Mouse (Mus musculus): Measurements from ENCODE around the gene Slc16a14.
"Not testable (repeated sequence)": the region's sequence is repeated elsewhere in the genome, so short reads cannot be mapped to it uniquely, and the experiment has no call there.

Slc16a14 gene

DNA sequence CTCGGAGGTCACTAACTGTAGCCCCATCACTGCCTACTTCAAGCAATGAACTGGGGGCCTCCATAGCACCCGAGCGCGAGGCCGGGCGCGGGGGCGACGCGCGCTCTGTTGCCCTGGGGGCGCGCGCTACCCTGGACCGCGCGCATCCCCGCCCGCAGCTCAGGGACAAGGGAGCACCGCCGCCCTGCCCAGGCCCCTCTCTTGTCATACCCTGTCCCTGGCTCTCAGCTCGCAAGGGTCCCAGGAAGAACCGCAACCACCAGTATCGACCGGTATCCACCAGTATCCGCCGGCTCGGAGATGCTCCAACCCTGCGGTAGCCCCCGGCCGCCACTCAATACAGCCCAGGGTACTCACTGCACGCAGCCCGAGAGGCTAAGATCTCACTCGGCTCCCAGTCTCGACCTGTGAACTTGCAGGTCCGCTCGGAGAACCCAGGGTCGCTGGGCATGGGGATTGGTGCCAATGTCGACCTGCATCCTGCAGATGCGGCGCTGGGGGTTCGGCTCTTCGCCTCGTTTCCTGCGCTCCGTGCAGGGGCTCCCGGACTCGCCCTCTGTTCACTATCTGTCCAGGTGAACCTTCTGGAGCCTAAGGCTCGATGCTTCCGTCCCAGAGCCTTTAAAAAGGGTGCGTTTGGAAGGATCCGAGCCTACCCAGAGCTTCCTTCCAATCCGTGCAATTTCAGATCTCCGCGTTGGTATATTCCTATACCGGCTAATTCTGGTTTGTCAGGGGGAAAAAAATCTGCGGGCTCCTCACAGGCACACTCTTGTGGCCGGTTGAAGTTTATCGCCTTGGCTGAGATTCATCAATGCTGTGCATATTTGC, at the start of gene Slc16a14:
Slc16a14 (minus strand) TSS at position 632 of the 831 bp plus-strand sequence.
- DNase-seq, result peak; percentile 80 to 82

DNA sequence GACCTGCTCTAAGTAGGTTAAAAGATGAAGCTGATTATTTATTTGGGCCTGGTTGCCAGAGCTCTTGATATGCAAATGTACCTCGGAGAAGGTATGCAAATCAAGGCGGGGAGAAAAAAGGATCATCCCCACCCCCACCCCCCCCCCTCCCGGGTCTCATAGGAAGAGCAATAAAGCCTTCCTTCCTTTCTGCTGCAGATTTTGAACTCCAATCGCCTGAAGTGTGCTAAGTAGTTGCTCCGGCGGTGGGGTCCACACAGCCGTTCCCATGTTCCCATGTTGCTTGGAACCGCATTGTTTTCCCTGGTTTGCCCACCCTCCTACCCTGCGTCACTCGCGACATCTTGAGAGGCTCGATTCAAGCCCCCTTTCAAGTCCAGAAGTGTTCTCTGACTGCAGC, 26.8 kb upstream of the Slc16a14 start:
- not testable (repeated sequence) for DNase-seq

DNA sequence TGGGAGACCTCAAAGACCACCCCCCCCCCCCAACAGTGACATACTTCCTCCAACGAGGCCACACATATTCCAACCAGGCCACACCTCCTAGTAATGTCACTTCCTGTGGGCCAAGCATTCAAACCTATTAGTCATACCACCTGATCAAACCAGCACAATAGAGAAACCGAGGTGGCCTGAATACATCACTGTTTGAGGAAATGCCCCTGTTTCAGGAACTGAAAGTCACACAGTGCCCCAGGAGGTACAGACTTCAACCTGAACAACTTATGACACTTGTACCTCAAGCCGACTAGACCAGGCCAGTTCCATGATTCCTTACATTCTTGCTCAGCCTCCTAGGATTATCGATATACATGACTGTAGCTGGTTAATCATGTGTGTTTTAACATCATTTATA, 22.8 kb upstream of the Slc16a14 start:
- DNase-seq, result not testable (repeated sequence)

DNA sequence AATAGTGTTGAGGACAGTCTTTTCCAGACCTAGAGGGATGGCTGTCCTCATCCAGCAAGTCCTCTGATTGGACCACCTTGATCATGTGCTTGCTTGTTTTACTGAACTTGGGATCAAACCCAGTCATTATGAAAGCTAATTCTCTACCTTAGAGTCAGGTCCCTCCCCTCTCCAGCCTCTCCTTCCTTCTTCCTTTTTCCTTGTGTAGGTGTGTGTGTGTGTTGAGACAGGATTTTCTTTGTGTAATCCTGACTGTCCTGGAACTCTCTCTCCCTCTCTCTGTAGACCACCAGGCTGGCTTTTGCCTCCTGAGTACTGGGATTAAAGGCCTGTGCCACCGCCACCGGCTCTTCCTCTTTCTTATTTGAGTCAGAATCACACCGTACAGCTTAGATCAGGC, 21.8 kb upstream of the Slc16a14 start:
- not testable (repeated sequence) for DNase-seq

DNA sequence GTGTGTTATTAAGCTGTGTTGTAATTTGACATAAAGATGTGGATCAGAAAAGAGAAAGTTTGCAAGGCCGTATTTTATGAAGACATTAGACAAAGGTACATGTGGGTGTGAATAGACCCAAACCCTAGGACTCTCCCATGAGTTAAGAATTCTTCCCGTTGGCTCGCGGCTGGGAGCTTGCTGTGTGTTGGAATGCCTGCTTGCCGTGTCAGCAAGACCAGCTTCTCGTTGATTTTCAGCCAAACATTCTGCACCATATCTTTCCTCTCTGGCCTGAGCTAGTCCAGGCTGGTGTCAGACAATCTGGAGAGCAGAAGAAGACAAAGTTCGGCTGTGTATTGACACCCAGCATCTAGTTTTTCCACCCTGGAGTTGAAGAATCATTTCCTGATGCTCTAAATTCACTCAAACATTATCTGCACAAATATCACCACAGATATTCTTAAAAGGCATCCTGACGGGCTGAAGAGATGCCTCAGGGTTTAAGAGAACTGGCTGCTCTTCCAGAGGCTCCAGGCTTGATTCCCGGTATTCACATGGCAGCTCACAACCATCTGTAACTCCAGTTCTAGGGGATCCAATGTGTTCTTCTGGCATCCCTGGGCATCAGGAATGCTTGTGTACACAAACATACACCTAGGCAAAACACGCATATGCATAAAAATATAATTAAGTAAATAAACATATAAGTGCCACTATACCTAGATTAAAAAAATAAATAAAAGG, 17.7 kb upstream of the Slc16a14 start:
- peak; percentile 61 to 76 for DNase-seq

DNA sequence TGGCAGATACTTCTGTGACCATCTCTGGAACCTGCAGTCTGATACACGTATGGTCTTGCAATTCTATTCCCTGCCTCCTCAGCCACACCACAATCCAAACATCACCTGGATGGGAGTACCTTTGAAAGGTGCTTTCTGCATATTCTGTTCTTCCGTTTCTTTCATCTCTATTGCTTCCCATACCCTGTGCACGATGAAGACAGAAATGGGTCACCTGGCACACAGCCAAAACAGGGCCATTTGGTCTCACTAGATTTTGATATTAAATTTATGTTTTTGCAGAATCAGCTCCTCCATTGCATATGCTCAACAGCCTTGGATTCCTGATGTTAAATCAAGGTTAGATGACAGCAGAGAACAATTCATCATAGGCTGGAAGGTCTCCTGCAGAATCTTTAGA, 16.6 kb upstream of the Slc16a14 start:
- DNase-seq, result peak; percentile 54 to 62

DNA sequence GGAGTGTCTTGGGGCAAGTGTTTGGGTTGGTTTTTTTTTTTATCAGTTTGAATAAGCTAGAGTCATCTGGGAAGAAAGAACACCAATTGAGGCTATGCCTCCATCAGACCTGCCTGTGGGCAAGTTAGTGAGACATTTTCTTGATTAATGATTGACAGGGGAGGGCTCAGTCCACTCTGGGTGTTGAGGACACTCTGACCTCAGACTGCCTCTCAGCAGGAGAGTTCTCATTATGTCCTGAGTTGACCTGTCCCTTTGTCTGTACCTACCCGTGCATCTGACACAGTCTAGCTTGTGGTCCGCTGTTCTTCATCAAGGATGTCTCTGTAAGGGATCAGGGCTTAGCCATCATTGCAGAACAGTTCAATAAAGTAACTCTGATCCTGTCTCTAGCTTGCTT, 12.5 kb upstream of the Slc16a14 start:
- no peak for DNase-seq

DNA sequence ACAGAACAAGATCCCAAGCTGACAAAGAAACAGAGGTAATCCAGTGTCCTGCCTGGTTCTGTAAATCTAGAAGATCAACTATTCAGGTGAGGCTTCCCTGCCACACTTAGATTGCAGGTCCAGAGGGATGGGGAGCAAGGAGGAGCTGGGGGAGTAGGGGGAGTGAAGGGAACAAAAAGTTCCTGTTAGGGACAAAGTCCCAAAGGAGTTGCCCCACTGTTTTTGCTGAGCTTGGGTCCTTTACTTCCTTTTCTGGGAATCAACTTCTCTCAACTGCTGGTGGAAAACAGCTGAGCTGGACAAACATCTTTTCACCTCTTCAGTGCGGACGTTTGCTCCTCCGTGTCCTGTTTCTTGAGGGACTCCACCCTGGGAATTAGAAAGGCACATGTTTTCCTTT, 11.0 kb upstream of the Slc16a14 start:
- no peak for DNase-seq

DNA sequence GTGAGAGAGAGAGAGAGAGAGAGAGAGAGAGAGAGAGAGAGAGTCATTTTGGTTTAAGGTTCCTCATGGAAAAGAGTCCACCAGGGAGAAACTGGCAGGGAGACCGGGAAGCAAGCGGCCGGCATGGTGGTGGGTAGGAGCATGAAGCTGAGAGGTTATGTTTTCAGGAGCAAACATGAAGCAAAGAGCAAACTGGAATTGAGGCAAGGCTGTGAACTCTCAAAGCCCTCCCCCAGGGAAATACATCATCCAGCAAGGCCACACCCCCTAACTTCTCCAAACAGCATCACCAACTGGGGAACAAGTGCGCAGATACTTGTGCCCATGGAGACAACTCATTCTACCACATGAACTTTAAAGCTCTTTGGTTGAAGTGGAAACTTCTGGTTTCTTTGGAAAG, 8.6 kb upstream of the Slc16a14 start:
- DNase-seq, result no peak

DNA sequence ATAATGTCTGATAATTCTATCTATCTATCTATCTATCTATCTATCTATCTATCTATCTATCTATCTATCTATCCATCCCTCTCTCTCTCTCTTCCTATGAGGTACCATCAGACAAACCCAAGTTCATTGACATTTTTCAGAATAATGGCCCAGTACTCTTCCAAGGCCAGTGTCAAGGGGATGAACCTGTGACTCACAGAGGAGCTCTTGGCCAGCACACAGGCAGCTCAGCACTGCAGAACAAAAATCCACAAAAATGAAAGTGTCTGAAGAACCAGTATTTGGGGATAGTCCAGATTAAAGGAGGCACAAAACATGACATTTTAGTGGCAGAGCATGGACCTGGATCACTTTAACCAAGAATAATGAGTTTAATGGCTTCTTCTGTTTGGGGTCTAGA, 7.7 kb upstream of the Slc16a14 start:
- DNase-seq, result no peak

DNA sequence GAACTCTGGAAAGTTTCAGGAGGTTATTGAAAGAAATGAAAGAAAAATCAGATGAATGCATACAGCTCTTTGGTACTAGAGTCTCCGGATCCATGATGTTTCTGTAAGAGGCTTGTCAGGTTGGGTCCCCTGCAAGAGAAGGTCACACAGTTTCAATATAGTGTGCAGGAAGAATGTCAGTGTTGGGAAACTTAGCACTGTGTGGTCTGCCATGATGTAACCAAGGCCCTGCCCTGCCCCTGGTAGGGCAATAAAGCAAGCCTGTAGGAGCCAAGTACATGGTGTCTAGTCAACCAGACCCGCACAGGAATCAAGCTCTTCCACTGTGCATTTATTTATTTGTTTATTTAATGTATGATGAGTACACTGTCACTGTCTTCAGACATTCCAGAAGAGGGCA, 5.4 kb upstream of the Slc16a14 start:
- no peak for DNase-seq

DNA sequence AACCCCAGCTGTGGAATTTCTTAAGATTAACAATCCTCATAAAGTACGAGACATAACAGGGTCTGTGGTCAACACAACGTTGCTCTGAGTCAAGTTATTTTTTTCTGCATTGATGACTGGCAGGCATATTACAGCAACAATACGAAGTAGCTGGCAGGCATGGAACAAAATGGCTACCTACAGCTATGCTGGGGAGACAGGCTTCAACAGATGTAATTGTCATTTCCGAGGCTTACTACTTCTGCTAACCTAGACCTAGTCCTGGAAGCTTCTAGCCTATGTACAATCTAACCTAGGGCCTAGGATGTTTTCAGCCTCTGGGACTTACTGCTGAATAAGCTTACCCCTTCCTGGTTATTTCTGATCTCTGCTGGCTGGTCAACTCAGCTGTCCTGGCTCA, 4.5 kb upstream of the Slc16a14 start:
- DNase-seq, result no peak

DNA sequence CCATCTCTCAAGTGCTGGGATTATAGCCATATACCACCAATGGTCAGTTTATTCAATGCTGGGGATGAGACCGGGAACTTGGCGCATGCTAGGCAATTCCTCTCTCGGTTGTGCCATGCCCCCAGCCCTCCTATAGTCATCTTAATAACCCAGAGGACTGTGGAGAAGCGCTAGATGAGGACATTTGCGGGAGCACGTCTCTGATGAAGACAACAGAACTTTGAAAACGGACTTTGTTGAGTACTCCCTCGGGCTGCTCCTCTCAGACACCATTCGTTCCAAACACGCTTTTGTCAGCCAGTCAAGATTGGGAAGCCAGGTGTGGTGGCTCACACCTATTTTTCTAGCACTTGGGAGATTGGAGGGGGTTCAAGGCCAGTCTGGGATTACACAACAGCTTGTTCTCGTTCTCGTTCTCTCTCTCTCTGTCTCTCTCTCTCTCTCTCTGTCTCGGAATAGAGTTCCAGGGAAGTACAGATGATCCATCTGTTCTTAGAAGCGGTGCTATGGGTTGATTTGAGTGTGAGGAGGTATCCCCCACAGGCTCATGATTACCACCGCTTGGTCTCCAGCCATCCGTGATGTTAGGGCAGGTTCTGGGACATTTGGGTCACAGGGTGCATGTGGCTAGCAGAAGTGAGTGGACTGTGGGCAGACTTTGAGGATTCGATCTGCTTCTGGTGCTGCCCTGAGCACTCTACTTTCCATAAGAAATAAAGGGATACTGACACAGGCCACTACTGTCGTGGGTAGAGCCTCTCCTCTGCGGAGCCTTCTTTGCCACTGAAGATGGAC, 2.0 kb upstream of the Slc16a14 start:
- DNase-seq, result peak in 1 of 2 experiments; percentile 12

DNA sequence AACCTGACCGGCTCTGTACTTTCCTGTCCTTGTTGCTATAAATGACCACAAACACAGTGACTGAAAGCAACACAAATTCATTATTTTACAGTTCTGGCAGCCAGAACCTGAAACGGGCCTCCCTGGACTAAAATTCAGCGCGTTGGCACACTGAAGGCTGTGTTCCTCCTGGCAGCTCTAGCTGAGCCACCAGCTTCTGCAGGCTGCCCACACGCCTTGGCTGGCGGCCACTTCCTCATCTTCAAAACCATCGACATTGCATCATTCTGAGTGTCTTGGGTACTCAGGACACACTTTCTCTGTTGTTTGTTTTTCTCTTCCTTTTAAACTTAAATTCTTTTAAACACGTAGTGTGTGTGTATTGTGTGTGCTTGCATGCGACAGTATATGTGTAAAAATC, 734 bp upstream of the Slc16a14 start:
- DNase-seq, result peak; percentile 89

DNA sequence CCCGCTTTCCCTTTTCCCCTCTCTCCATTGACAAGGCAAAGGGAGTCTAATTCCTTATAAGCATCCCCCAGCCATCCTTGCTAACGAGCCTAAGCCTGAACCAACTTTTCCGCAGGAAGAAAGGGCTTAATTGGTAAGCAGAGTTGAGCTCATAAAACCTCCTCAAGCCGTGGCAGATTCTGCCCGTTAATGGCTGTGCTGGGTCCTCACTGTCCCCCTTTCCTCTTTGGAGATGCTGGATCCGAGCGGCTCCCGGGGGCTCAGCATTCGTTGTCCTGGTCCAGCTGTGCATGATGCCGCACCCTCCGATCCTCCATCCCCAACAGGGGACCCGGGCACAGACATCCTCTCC, 807 bp downstream of the Slc16a14 start:
- DNase-seq, result no peak

DNA sequence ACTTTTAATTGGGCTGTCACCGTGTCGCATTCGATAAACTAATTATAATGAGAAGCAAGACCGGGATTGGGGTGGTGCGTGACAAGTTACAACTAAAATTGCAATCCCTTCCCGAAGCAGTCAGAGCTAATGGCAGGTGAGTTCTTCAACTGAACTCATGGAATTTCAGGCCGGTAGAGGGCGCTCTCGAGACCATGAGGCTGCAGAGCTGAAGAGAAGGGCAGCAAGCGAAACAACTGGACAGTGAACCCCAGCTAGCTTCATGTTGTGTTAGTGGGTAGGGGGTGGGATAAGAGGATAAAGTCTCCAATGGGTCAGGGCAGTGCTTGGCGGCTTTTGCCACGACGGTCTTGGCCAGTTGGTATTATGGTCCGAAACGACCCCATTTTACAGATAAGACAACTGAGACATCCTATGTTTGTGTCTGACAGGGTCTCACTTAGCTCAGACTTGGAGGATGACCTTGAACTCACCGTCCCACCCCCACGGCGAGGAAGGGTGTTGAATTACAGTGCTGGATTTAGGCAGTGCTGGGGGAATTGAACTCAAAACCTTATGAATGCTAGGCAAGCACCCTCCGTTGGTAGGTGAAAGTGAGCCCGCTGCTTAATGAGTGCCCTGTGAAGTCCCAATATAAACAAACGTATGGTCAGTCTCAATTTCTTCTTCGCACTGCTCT, 1.3 kb downstream of the Slc16a14 start:
- peak; percentile 95 to 96 for DNase-seq

DNA sequence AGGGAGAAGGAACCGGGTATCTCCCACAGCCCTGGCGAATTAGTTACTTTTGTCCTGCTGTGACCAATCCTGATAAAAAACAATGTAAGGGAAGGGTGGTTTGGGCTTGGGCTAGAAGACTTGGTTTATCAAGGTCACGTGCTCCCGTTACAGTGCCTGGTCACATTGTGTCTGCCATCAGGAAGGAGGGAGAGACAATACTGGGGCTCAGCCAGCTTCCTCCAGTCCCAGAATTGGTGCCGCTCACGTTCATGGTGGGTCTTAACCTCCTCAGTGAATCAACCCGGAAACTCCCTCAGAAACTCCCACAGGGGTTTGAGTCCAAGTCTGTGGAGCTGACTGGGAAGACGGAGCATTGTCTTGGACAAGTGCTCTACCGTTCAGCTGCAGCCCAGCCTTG, 9.3 kb downstream of the Slc16a14 start:
- no peak for DNase-seq

DNA sequence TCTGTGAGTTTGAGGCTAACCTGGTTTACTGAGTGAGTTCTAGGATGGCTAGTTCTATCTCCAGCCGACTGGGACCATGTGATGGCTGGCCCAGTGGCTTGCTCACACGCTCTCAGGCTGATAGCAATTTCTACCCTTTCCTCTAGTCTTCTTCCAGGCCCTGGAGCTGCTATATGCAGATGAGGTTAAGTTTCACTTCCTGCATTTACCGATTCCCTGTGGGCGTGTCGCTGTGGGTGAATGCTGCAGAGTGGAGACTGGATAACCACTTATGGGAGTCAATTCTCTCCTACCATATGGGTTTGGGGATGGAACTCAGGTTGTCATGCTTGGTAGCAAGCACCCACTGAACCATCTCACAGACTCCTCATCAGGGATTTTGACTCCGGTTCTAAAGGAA, 10.8 kb downstream of the Slc16a14 start:
- no peak for DNase-seq

DNA sequence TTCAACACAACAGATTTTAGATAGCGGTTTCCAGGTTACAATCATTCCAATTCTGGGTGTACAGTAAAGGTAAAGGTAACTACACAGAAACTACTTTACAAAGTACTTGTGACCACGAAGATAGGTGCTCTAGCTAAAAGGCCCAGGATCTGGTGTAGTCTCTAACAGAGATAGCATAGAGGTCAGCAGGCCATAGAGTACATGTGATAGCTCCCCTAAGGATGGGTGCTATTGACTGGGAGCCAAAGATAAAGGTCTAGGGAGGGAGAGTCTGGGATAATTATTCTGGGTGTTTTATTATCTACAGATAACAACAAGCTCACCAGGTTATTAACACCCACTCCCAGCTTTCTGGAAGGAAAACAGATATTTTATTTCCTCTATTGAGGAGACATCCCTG, 11.5 kb downstream of the Slc16a14 start:
- DNase-seq, result no peak

DNA sequence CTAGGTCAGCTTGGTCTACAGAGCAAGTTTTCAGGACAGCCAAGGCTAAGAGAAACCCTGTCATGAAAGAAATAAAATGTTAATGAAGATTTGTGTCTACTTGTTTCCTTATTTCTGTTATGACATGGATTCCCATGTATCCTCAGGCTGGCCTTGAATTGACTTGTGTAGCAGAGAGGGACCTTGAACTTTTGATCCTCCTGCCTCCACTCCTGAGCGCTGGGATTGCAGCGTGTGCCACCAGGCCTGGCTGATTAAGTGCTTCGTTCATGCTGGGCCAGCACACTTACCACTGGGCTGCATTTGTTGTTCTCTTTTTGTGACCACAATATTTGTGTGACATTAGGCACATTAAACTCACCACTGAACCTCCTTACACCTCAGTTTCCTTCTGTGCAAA, 16.1 kb downstream of the Slc16a14 start:
- DNase-seq, result no peak

DNA sequence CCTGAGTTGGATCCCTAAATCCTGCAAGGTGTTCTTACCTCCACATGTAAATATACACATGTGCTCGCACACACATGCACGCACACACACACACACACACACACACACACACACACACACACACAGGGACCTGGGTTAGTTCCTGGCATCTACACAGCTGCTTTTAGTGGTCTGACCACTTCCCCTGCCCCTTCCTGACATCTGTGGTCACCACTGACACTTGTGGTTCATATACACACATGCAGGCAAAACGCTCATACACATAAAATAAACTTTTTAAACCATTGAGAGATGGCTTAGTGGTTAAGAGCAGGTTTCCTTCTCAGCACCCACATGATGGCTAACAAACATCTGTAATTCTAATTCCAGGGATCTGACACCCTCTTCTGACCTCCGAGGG, 19.9 kb downstream of the Slc16a14 start:
- no peak for DNase-seq

DNA sequence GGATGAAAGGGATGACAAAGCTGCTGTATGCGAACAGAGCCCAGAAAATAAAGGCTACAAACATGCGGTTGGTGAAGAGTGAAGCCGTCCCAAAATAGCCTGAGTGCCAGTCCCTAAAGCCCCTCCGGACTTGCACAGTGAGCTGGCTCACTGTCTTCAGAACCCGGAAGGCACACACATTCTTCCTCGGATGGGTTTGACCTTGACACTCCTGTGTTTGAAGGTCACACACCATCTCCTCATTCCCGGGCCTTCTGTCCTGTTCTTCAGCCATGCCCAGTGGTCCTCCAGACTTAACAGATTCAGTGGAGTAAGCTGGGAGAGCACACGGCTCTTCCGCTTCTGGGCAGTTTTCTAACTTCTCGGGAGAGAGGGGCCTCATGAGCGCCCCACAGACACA, 22.4 kb downstream of the Slc16a14 start:
- no peak for DNase-seq

Measured in cerebellum, postnatal 14 days (tissue).